Mouse (Mus musculus): Measurements from ENCODE around the gene Mob4. TPM values are rescaled to one million over a fixed set of nuclear protein-coding genes. Genes with fewer than 3 reads are reported as not detected.

The Mob4 gene
- total RNA-seq, 2 experiments from 2014 or later: 38.5 to 39.9 TPM

DNA sequence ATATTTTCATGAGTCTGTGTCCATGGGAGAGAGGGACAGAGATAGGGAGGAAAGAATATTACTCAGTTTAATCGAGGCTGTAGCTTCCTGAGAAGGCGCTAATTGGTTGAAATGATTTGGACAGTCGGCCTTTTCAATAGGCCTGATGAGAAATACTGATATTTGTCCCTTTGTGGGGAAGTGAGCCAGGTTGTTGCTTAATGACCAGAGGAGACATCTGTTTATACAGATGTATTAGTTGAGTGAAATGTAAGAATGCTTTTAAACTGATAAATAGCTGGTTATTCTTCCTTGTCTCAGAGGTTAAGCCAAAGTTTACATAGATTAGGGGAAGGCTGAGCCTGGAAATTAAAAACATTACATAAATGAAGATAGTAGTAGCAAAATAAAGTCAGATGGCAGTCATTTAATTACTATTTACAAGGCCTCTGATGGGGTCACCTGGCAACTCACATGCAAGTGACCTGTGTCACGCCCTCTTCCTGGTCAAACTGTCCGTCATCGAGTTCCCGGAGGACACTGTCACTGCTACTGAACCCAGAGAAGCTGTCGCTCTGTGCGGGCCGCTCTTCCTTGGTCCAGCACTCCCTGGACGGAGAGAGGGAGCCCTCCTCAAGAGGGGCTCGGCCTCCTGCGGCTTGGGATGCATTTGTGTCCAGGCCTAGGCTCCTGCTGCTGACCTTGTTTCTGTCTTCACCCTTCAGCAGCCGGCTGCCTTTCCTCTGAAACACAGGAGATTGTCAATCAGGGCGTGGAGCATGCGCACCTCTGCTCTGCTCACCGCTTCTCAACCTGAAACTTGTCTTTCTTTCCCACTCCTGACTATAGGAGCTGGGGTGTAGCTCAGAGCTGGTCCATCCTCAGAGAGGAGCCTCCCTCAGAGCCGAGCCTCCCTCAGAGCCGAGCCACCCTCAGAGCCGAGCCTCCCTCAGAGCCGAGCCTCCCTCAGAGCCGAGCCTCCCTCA lies 40.6 kb downstream of the Mob4 start:
- no peak for DNase-seq
- intact Hi-C loops (cut with DNase I; ENCODE audit: low total_unique reads): no loop called here

DNA sequence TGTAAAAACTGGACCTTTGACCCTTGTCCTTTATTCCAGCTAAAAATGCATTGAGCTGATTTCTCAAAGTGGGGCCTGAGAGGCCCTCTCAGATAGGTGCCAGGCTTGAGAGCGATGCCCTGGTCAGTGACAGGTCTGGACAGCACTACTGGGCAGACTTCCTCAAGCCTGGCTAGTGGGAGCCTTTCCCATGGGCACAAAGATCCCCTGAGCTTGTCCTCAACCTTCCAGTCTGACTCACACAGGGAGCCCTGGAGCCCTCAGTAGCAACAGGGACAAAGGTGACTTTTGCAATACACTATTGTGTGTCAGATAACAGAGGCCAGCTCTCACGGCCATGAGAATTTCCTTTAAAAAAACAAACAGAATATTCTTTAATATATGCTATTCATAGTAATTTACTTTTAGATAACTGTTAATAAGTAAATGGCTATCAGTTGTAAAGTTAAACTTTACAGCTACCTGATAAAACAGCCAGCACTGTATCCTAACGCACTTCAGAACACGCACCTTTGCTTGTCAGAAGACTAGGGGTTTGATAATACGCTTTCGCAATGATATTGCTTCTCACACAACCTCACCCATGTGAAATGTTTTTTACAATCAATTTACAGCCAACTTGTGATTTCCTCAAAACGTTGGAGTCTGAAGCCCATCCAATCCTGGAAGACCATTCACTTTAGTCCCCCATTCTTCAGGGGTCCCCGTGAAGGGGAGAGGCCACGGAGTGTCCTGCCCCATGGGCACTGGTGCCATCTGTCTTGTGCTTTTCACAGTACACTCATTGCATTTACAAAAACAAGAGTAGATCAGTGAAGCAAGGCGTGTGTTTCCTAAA lies 42.9 kb downstream of the Mob4 start:
- DNase-seq: no peak
- intact Hi-C loops (cut with DNase I; ENCODE audit: low total_unique reads): no loop called here

DNA sequence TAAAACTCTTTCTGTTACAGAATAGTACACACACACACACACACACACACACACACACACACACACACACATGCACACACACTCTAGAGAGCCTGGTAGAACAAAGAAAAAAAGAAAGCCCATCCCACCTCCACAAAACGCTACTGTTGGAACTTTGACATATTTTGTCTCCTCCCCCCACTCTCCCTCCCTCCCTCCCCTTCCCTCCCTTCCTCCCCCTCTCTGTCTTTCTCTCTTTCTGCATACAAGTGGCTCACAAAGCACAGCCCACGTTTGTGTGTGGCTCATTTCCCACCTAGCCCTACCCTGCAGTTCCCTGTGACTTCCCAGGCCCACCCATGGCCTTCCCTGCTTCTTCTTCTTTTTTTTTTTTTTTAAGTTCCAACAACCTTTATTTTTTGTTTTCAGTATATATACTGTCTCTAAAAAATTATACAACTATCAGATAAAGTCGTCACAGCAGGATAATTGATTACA lies 43.6 kb downstream of the Mob4 start:
- intact Hi-C loops (cut with DNase I; ENCODE audit: low total_unique reads): no loop called here
- no peak for DNase-seq

GRCm38 (mm10) chr1:55179917-55180566 lies 49.0 kb downstream of the Mob4 start:
- intact Hi-C loops (cut with DNase I; ENCODE audit: low total_unique reads): no loop called here
- DNase-seq: no peak

DNA sequence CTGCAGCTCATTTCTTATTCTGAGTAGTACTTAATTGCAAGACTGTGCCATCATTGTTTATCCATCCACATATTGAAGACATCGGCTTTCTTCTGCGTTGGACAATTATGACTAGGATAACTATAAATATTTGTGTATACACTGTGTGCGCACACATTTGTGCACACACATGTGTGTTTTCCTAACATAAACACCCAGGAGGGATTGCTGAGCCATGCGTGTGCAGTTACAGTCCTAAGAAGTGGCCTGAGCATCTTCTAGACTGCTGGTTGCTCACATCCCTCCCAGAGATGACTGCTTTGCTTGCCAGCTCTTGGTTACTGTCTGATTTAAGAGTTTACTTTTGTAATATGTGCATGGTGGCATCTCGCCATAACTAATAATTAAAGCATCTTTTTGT lies 51.4 kb downstream of the Mob4 start:
- no peak for DNase-seq
- intact Hi-C loops (cut with DNase I; ENCODE audit: low total_unique reads): no loop called here

DNA sequence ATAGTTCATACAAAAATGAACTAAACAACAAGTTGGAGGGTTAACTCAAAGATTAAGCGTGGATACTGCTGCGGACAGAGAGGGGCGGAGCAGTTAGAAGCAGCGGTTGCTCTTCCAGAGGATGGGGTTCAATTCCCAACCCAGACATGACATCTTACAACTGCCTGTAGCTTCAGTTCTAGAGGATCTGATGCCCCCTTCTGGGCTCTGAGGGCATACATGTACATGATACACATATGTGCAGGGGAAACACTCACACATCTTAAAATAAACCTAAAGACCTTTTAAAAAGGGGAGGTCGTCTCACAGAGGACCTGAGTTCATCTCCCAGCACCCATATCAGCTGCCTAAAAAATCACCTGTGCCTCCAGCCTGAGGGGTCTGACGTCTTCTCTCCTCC lies 54.7 kb downstream of the Mob4 start:
- intact Hi-C loops (cut with DNase I; ENCODE audit: low total_unique reads): no loop called here

GRCm38 (mm10) chr1:55186592-55187210 lies 55.7 kb downstream of the Mob4 start:
- DNase-seq: no peak
- intact Hi-C loops (cut with DNase I; ENCODE audit: low total_unique reads): no loop called here

More for the DNA sequence above, 54.7 kb downstream of the Mob4 start:
- DNase-seq: no peak

DNA sequence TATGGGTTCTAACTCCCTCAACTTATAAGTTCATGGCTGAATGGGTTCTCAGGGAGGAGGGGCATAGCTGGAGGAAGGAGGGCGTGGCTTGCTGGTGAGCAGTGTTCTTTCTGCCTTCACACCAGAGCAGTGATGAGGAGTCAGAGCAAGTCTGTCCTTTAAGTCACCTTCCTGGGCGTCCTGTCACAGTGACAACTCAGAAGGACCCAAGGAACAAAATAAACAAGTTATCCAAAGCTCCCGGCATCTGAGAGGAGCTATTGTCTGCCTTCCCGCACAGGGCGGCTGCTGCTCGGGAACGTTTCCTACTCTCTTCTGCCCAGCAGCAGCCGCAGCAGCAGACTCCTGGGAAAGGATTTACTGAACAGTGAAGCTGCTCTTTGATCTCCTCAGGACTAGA lies 61.0 kb downstream of the Mob4 start:
- intact Hi-C loops (cut with DNase I; ENCODE audit: low total_unique reads): no loop called here

GRCm38 (mm10) chr1:55192824-55193223 lies 61.8 kb downstream of the Mob4 start:
- intact Hi-C loops (cut with DNase I; ENCODE audit: low total_unique reads): no loop called here
- no peak for DNase-seq

More for the DNA sequence above, 61.0 kb downstream of the Mob4 start:
- no peak for DNase-seq

GRCm38 (mm10) chr1:55193316-55193715 lies 62.3 kb downstream of the Mob4 start:
- intact Hi-C loops (cut with DNase I; ENCODE audit: low total_unique reads): no loop called here
- DNase-seq: peak; percentile 59

- no peak for DNase-seq
- intact Hi-C loops (cut with DNase I; ENCODE audit: low total_unique reads): no loop called here
Measured at GRCm38 (mm10) chr1:55194064-55194915, 63.3 kb downstream of the Mob4 start.

GRCm38 (mm10) chr1:55195021-55195420 lies 64.0 kb downstream of the Mob4 start:
- DNase-seq: no peak
- intact Hi-C loops (cut with DNase I; ENCODE audit: low total_unique reads): no loop called here

DNA sequence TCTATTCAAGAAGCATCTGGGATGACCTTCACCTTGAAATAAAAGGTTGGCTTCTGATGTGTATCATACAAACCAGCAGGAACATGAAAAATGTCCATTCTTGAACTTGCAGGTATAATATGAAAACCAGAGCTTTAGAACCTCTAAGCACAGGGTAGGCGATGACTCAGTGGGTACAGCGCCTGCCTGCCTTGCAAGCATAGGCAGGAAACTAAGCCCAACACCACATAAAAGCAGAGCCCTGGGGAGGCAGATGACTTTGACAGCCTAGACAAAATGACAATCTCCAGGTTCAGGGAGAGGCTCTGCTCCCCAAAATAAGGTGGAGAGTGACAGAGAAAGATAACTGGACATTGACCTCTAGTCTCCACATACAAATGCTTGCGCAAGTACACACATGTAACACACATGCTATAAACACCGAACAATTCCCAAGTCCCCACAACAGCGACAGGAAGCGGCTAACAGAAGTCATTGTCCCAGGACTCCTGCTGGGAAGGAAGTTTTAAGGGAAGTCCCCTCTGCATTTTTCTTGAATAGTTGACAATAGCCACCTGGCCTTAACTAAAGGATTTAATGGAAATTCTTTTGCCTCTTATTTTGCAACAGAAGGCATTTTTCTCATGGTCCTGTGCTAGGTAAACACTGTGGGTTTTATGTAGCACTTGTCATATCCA lies 65.4 kb downstream of the Mob4 start:
- intact Hi-C loops (cut with DNase I; ENCODE audit: low total_unique reads): no loop called here
- DNase-seq: no peak

- no peak for DNase-seq
- intact Hi-C loops (cut with DNase I; ENCODE audit: low total_unique reads): no loop called here
Measured at GRCm38 (mm10) chr1:55198719-55199118, 67.7 kb downstream of the Mob4 start.

GRCm38 (mm10) chr1:55201850-55202752 lies 71.1 kb downstream of the Mob4 start:
- intact Hi-C loops (cut with DNase I; ENCODE audit: low total_unique reads): no loop called here
- DNase-seq: peak; percentile 74

All from gastrocnemius, postnatal 14 days (tissue).